18 mouse cellular contexts compared by ENCODE assay signal in genomic region chr7:137067758-137068157, GRCm38 (mm10).
"Had no signal": no experiment of that assay in that cellular context is flagged by ENCODE, and none has a peak within 500 bp of the region (broad histone marks: within the 10 kb centered on the region; RNA-seq: fewer than 3 reads in every experiment).

No protein-coding gene starts in this region.

- H3K27ac ChIP-seq: lung, embryonic 15.5 days; macrophage; midbrain, embryonic 12.5 days; neural tube, embryonic 12.5 days; stomach, embryonic 15.5 days; stomach, postnatal 0 days had no signal

- H3K9me3 ChIP-seq: lung, embryonic 15.5 days; midbrain, embryonic 12.5 days; neural tube, embryonic 12.5 days; stomach, embryonic 15.5 days had no signal

- H3K27me3 ChIP-seq: lung, embryonic 15.5 days; megakaryocyte, embryonic 14.5 days; midbrain, embryonic 12.5 days; neural tube, embryonic 12.5 days; stomach, embryonic 15.5 days had no signal

- DNase-seq: liver, postnatal 0 days; lung, adult 2 months; lung, postnatal 14 days; lung, postnatal 36 days; midbrain, embryonic 14.5 days; right cerebral cortex, postnatal 14 days; thymus, adult 2 months; thymus, postnatal 25 days; thymus, postnatal 4 days had no signal

- H3K4me1 ChIP-seq: lung, embryonic 15.5 days; megakaryocyte, embryonic 14.5 days; midbrain, embryonic 12.5 days; stomach, embryonic 15.5 days had no signal

- H3K9ac ChIP-seq: liver, postnatal 0 days; lung, embryonic 15.5 days; midbrain, embryonic 12.5 days; neural tube, embryonic 12.5 days; stomach, embryonic 15.5 days had no signal

- H3K4me3 ChIP-seq: lung, embryonic 15.5 days; megakaryocyte, embryonic 14.5 days; midbrain, embryonic 12.5 days; neural tube, embryonic 12.5 days; stomach, embryonic 15.5 days had no signal

- ATAC-seq: liver, postnatal 0 days; lung, postnatal 0 days; midbrain, embryonic 16.5 days had no signal

- H3K36me3 ChIP-seq: lung, embryonic 15.5 days; midbrain, embryonic 12.5 days; neural tube, embryonic 12.5 days; stomach, embryonic 15.5 days had no signal

- H3K4me2 ChIP-seq: lung, embryonic 15.5 days; midbrain, embryonic 12.5 days; neural tube, embryonic 12.5 days; stomach, embryonic 15.5 days had no signal
